Mouse (Mus musculus): ENCODE results near the gene Fbxl15. TPM values are rescaled to one million over a fixed set of nuclear protein-coding genes. Genes with fewer than 3 reads are reported as not detected.

The Fbxl15 gene
- total RNA-seq, 2 experiments from 2014 or later = 26.7 to 28.7 TPM

- intact Hi-C loops (cut with DNase I) = no loop called here
- DNase-seq (ENCODE audit: low spot score in 2 of 2) = no peak
These were observed 46.6 kb downstream of the Fbxl15 start for GRCm38 (mm10) chr19:46374477-46375088.

DNA sequence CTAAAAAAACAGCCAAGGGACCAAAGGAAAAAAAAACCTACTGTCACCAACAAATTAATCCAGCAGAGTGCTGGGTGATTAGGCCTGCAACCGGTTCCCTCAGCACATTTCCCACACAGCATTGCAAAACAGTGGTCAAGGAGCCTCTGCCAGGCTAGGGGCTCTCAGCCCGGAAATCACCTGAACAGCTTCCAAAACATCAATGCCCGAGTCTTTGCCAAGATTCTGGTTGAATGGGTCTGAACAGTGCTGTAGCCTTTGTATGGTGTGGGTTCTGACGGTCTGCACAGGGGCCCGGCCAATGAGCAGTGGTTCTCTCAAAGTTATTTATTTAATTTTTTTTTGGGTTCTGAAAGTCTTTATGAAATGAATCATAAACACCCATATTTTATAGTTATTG lies 47.5 kb downstream of the Fbxl15 start:
- intact Hi-C loops (cut with DNase I) = no loop called here
- peak in 1 of 2 experiments; percentile 20 for DNase-seq (ENCODE audit: low spot score in 2 of 2)

DNA sequence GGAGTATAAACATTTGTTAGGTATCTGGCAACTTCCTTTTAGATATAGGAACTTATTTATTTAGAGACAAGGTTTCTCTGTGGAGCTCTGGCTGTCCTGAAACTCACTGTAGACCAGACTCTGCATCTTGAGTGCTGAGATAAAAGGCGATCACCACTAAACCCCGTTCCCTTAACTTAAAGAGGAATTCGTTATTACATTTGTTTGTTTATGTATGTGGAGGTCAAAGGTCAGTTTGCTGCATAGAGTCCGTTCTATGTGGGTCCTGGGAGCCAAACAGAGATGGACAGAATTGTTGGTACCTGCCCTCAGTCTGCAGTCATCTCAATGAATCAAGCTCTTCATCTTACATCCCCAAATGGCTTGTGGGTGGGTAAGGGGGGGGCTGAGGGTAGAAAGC lies 47.9 kb downstream of the Fbxl15 start:
- DNase-seq (ENCODE audit: low spot score in 2 of 2) = no peak
- intact Hi-C loops (cut with DNase I) = no loop called here

Small RNA genes lying within 50 kb of the gene (microRNA-seq; reads per million reads assigned to microRNA genes)
- gene Mir146b = 1.8 reads per million

Other genes with a start within 250 kb of the Fbxl15 start
- gene Elovl3, start 196.3 kb upstream of the Fbxl15 start, total RNA-seq (2021) = not detected
- gene Pitx3, start 179.9 kb upstream of the Fbxl15 start, total RNA-seq (2021) = not detected
- 10 to 100 TPM; 91.1 to 99.0 TPM for gene Gbf1, start 175.7 kb upstream of the Fbxl15 start, total RNA-seq (2021)
- 1 to 10 TPM; 2.1 to 2.9 TPM for gene Nfkb2, start 23.9 kb upstream of the Fbxl15 start, total RNA-seq (2021)
- 100 to 1,000 TPM; 614 to 671 TPM for gene Psd, start 1.0 kb upstream of the Fbxl15 start, total RNA-seq (2021)
- 100 to 1,000 TPM; 166 to 216 TPM for gene Cuedc2, start 10.5 kb downstream of the Fbxl15 start, total RNA-seq (2021)
- 10 to 100 TPM; 25.6 to 27.8 TPM for gene Mfsd13a, start 12.9 kb downstream of the Fbxl15 start, total RNA-seq (2021)
- gene 2310034G01Rik, start 22.1 kb downstream of the Fbxl15 start, total RNA-seq (2021) = under 1 TPM; 0.62 to 0.68 TPM
- gene Actr1a, start 67.6 kb downstream of the Fbxl15 start, total RNA-seq (2021) = 100 to 1,000 TPM; 175 to 195 TPM
- 10 to 100 TPM; 18.3 to 18.6 TPM for gene Sufu, start 68.7 kb downstream of the Fbxl15 start, total RNA-seq (2021)
- gene Trim8, start 173.5 kb downstream of the Fbxl15 start, total RNA-seq (2021) = 100 to 1,000 TPM; 109 to 114 TPM
- gene Arl3, start 245.0 kb downstream of the Fbxl15 start, total RNA-seq (2021) = 100 to 1,000 TPM; 112 to 120 TPM
- 1 to 10 TPM; 4.3 to 7.1 TPM for gene Sfxn2, start 245.2 kb downstream of the Fbxl15 start, total RNA-seq (2021)

All from left cerebral cortex, postnatal 36 days (tissue).